Mouse (Mus musculus): ENCODE data around the gene Arap1. TPM values are rescaled to one million over a fixed set of nuclear protein-coding genes. Genes with fewer than 3 reads are reported as not detected.
A peak's percentile ranks its signal among the peaks of the same experiment; 100 is the strongest.

Arap1 gene
- polyA plus RNA-seq, 1 experiment = 24.7 TPM

DNA sequence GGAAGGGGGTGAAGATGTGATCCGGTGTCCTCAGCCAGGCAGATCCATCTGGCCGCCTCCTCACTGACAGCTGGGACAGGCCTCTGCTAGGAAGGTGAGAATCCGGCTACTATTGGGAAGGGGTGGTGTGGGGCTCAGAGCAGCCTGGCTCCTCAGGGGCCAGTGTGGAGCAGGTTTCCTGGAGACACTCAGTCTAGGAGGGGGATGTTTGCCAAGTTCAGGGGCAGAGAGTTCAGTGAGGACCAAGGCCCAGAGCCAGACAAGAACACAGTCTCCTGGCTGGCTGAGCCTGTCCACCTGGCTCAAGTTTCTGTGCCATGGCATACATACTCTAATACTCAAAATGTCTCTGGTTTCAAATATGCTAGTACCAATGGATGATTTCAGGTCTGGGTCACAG is 10.5 kb upstream of the Arap1 start:
- Histone ChIP-seq H3K79me2 (ENCODE audit: control insufficient read depth, insufficient read depth) (no peaks in the 10 kb centered on the region), H3K27me3 (ENCODE audit: control insufficient read depth, insufficient read depth, insufficient read length) (no peaks in the 10 kb centered on the region), H3K36me3 (ENCODE audit: control insufficient read depth, insufficient read depth) (no peaks in the 10 kb centered on the region), H3K4me2 (ENCODE audit: low read depth) (no peak overlapping the region), H3K4me3 (no peak overlapping the region), H3ac (ENCODE audit: control insufficient read depth, insufficient read length) (no peak overlapping the region)
- TF ChIP-seq USF1 (IDR thresholded peaks at IDR 0.05; ENCODE audit: low read depth) (no peak), TCF3 (IDR thresholded peaks at IDR 0.05; ENCODE audit: insufficient read length, low read depth) (no peak), CEBPB (IDR thresholded peaks at IDR 0.05; ENCODE audit: insufficient read depth, poor library complexity, severe bottlenecking) (no peak), TCF12 (IDR thresholded peaks at IDR 0.05; ENCODE audit: insufficient read depth, poor library complexity, severe bottlenecking) (no peak), SRF (IDR thresholded peaks at IDR 0.05; ENCODE audit: control insufficient read depth, insufficient read length, low read depth) (no peak), REST (IDR thresholded peaks at IDR 0.05; ENCODE audit: insufficient read depth, insufficient read length) (no peak), E2F4 (IDR thresholded peaks at IDR 0.05; ENCODE audit: insufficient read depth) (no peak), MYOD1 (IDR thresholded peaks at IDR 0.05; ENCODE audit: control insufficient read depth in 1 of 3, insufficient read length in 2 of 3, low read depth in 2 of 3) (no peak), MYOG (IDR thresholded peaks at IDR 0.05; ENCODE audit: control insufficient read depth in 1 of 3, insufficient read depth in 1 of 3, insufficient read length in 2 of 3, low read depth in 2 of 3) (no peak), POLR2AphosphoS2 (IDR thresholded peaks at IDR 0.05; ENCODE audit: insufficient read length, low read depth) (no peak), MAX (IDR thresholded peaks at IDR 0.05; ENCODE audit: low read depth) (no peak), POLR2A (IDR thresholded peaks at IDR 0.05; ENCODE audit: insufficient read length, low read depth) (no peak)

- no peaks in the 10 kb centered on the region for H3K36me3 ChIP-seq (ENCODE audit: control insufficient read depth, insufficient read depth)
- H3K27me3 ChIP-seq (ENCODE audit: control insufficient read depth, insufficient read depth, insufficient read length) = no peaks in the 10 kb centered on the region
- no peak overlapping the region for H3K4me3 ChIP-seq
- H3K4me2 ChIP-seq (ENCODE audit: low read depth) = no peak overlapping the region
- TF ChIP-seq MYOD1 (IDR thresholded peaks at IDR 0.05; ENCODE audit: control insufficient read depth in 1 of 3, insufficient read length in 2 of 3, low read depth in 2 of 3) = no peak
- TF ChIP-seq E2F4 (IDR thresholded peaks at IDR 0.05; ENCODE audit: insufficient read depth) = no peak
- TF ChIP-seq TCF3 (IDR thresholded peaks at IDR 0.05; ENCODE audit: insufficient read length, low read depth) = no peak
- no peak for TF ChIP-seq MAX (IDR thresholded peaks at IDR 0.05; ENCODE audit: low read depth)
- TF ChIP-seq MYOG (IDR thresholded peaks at IDR 0.05; ENCODE audit: control insufficient read depth in 1 of 3, insufficient read depth in 1 of 3, insufficient read length in 2 of 3, low read depth in 2 of 3) = no peak
- TF ChIP-seq SRF (IDR thresholded peaks at IDR 0.05; ENCODE audit: control insufficient read depth, insufficient read length, low read depth) = no peak
- no peak for TF ChIP-seq TCF12 (IDR thresholded peaks at IDR 0.05; ENCODE audit: insufficient read depth, poor library complexity, severe bottlenecking)
- TF ChIP-seq POLR2AphosphoS2 (IDR thresholded peaks at IDR 0.05; ENCODE audit: insufficient read length, low read depth) = no peak
- no peak for TF ChIP-seq POLR2A (IDR thresholded peaks at IDR 0.05; ENCODE audit: insufficient read length, low read depth)
- TF ChIP-seq CEBPB (IDR thresholded peaks at IDR 0.05; ENCODE audit: insufficient read depth, poor library complexity, severe bottlenecking) = no peak
- H3ac ChIP-seq (ENCODE audit: control insufficient read depth, insufficient read length) = no peak overlapping the region
- no peaks in the 10 kb centered on the region for H3K79me2 ChIP-seq (ENCODE audit: control insufficient read depth, insufficient read depth)
Measured at GRCm38 (mm10) chr7:101341405-101341804, 6.5 kb upstream of the Arap1 start.

- TF ChIP-seq POLR2A (IDR thresholded peaks at IDR 0.05; ENCODE audit: insufficient read length, low read depth) (no peak), E2F4 (IDR thresholded peaks at IDR 0.05; ENCODE audit: insufficient read depth) (no peak), MAX (IDR thresholded peaks at IDR 0.05; ENCODE audit: low read depth) (no peak), MYOG (IDR thresholded peaks at IDR 0.05; ENCODE audit: control insufficient read depth in 1 of 3, insufficient read depth in 1 of 3, insufficient read length in 2 of 3, low read depth in 2 of 3) (no peak), REST (IDR thresholded peaks at IDR 0.05; ENCODE audit: insufficient read depth, insufficient read length) (no peak), CEBPB (IDR thresholded peaks at IDR 0.05; ENCODE audit: insufficient read depth, poor library complexity, severe bottlenecking) (no peak), TCF12 (IDR thresholded peaks at IDR 0.05; ENCODE audit: insufficient read depth, poor library complexity, severe bottlenecking) (no peak), USF1 (IDR thresholded peaks at IDR 0.05; ENCODE audit: low read depth) (no peak), MYOD1 (IDR thresholded peaks at IDR 0.05; ENCODE audit: control insufficient read depth in 1 of 3, insufficient read length in 2 of 3, low read depth in 2 of 3) (no peak), TCF3 (IDR thresholded peaks at IDR 0.05; ENCODE audit: insufficient read length, low read depth) (no peak), SRF (IDR thresholded peaks at IDR 0.05; ENCODE audit: control insufficient read depth, insufficient read length, low read depth) (no peak), POLR2AphosphoS2 (IDR thresholded peaks at IDR 0.05; ENCODE audit: insufficient read length, low read depth) (no peak)
- no peak overlapping the region for H3ac ChIP-seq (ENCODE audit: control insufficient read depth, insufficient read length)
- H3K36me3 ChIP-seq (ENCODE audit: control insufficient read depth, insufficient read depth) = no peaks in the 10 kb centered on the region
- no peak overlapping the region for H3K4me2 ChIP-seq (ENCODE audit: low read depth)
- no peaks in the 10 kb centered on the region for H3K27me3 ChIP-seq (ENCODE audit: control insufficient read depth, insufficient read depth, insufficient read length)
- H3K4me3 ChIP-seq = no peak overlapping the region
- no peaks in the 10 kb centered on the region for H3K79me2 ChIP-seq (ENCODE audit: control insufficient read depth, insufficient read depth)
Measured at GRCm38 (mm10) chr7:101343135-101343534, 4.7 kb upstream of the Arap1 start.

DNA sequence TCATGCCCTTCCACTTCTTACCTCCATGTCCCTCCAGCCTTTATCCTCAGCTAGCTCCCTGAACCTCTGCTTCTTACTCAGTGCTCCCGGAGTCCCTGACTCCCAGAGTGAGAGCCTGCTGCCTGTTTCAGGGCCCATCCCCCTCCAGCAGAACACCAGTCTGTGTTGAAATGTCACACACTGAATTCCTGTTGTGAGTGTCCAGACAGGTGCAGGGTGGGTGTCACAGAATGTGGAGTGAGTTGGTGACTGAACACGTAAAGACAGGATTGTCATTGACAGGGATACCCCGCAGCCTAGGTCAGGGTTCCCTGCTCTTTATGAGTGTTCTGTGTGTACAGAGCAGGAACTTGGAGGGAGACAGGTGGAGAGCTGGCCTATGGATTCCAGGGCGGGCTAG is 3.0 kb upstream of the Arap1 start:
- Histone ChIP-seq H3ac (ENCODE audit: control insufficient read depth, insufficient read length) (no peak overlapping the region), H3K4me2 (ENCODE audit: low read depth) (no peak overlapping the region), H3K36me3 (ENCODE audit: control insufficient read depth, insufficient read depth) (no peaks in the 10 kb centered on the region), H3K4me3 (no peak overlapping the region), H3K79me2 (ENCODE audit: control insufficient read depth, insufficient read depth) (no peaks in the 10 kb centered on the region), H3K27me3 (ENCODE audit: control insufficient read depth, insufficient read depth, insufficient read length) (no peaks in the 10 kb centered on the region)
- peak in 1 of 3 experiments; percentile 53 for TF ChIP-seq MYOG (IDR thresholded peaks at IDR 0.05; ENCODE audit: control insufficient read depth in 1 of 3, insufficient read depth in 1 of 3, insufficient read length in 2 of 3, low read depth in 2 of 3)
- TF ChIP-seq SRF (IDR thresholded peaks at IDR 0.05; ENCODE audit: control insufficient read depth, insufficient read length, low read depth) = no peak
- TF ChIP-seq MYOD1 (IDR thresholded peaks at IDR 0.05; ENCODE audit: control insufficient read depth in 1 of 3, insufficient read length in 2 of 3, low read depth in 2 of 3) = peak in 2 of 3 experiments; percentile 32 to 83
- no peak for TF ChIP-seq TCF12 (IDR thresholded peaks at IDR 0.05; ENCODE audit: insufficient read depth, poor library complexity, severe bottlenecking)
- no peak for TF ChIP-seq MAX (IDR thresholded peaks at IDR 0.05; ENCODE audit: low read depth)
- no peak for TF ChIP-seq REST (IDR thresholded peaks at IDR 0.05; ENCODE audit: insufficient read depth, insufficient read length)
- TF ChIP-seq USF1 (IDR thresholded peaks at IDR 0.05; ENCODE audit: low read depth) = no peak
- TF ChIP-seq E2F4 (IDR thresholded peaks at IDR 0.05; ENCODE audit: insufficient read depth) = no peak
- no peak for TF ChIP-seq POLR2AphosphoS2 (IDR thresholded peaks at IDR 0.05; ENCODE audit: insufficient read length, low read depth)
